14 mouse cellular contexts compared by ENCODE assay signal in genomic region chr15:26396556-26396955, GRCm38 (mm10).
"Had no signal": no experiment of that assay in that cellular context is flagged by ENCODE, and none has a peak within 500 bp of the region (broad histone marks: within the 10 kb centered on the region; RNA-seq: fewer than 3 reads in every experiment).

No protein-coding gene starts in this region.

- ATAC-seq: intestine, postnatal 0 days had no signal

- H3K4me3 ChIP-seq: kidney, embryonic 15.5 days; liver, embryonic 13.5 days had no signal

- DNase-seq: kidney, adult 2 months; kidney, postnatal 14 days; kidney, postnatal 4 days; liver, embryonic 13.5 days; lung, adult 2 months; lung, postnatal 14 days; lung, postnatal 4 days; midbrain, embryonic 14.5 days; retina, postnatal 1 day; thymus, postnatal 25 days had no signal

- H3K9me3 ChIP-seq: kidney, embryonic 15.5 days; liver, embryonic 13.5 days had no signal

- H3K9ac ChIP-seq: kidney, embryonic 15.5 days; liver, embryonic 13.5 days had no signal

- H3K27me3 ChIP-seq: kidney, embryonic 15.5 days; liver, embryonic 13.5 days had no signal

- H3K27ac ChIP-seq: kidney, embryonic 15.5 days; liver, embryonic 13.5 days; stomach, postnatal 0 days had no signal

- H3K4me2 ChIP-seq: kidney, embryonic 15.5 days; liver, embryonic 13.5 days; midbrain, embryonic 11.5 days had no signal

- H3K36me3 ChIP-seq: kidney, embryonic 15.5 days; liver, embryonic 13.5 days had no signal

- H3K4me1 ChIP-seq: kidney, embryonic 15.5 days; liver, embryonic 13.5 days had no signal
